Mouse (Mus musculus) layer of hippocampus, adult 8-10 months (tissue): ENCODE measurements at regions not wholly inside any gene's neighbourhood (a gene's known extent, or its start where the extent isn't known, plus 50 kb on each side); places are given as distances from the start of the nearest gene placed in this dataset.
"Not testable (repeated sequence)": the region's sequence is repeated elsewhere in the genome, so short reads cannot be mapped to it uniquely, and the experiment has no call there.

Source experiments
- DNase-seq, 2 experiments: peaks; one replicate each; pipeline ENCODE4 v3.0.0; 2022; ENCODE audit warnings: low spot score in 2 of 2

GRCm38 (mm10) chr12:95385688-95386087 lies 306.3 kb upstream of the Flrt2 start:
- DNase-seq: no peak

- peak; percentile 78 to 82 for DNase-seq
Measured at GRCm38 (mm10) chr12:95388185-95388584, 303.8 kb upstream of the Flrt2 start.

GRCm38 (mm10) chr12:95392821-95393220 lies 299.2 kb upstream of the Flrt2 start:
- DNase-seq: peak; percentile 3

- no peak for DNase-seq
Measured at GRCm38 (mm10) chr12:95394991-95395530, 297.0 kb upstream of the Flrt2 start.

- no peak for DNase-seq
Measured at GRCm38 (mm10) chr12:95420861-95421260, 271.2 kb upstream of the Flrt2 start.

GRCm38 (mm10) chr12:95424739-95425138 lies 267.3 kb upstream of the Flrt2 start:
- DNase-seq: no peak

- no peak for DNase-seq
Measured at GRCm38 (mm10) chr12:95437226-95437625, 254.8 kb upstream of the Flrt2 start.

- DNase-seq: no peak
Measured at GRCm38 (mm10) chr12:95457480-95457879, 234.5 kb upstream of the Flrt2 start.

GRCm38 (mm10) chr12:95466502-95467490 lies 225.2 kb upstream of the Flrt2 start:
- DNase-seq: no peak

- no peak for DNase-seq
Measured at GRCm38 (mm10) chr12:95469897-95470296, 222.1 kb upstream of the Flrt2 start.

- no peak for DNase-seq
Measured at GRCm38 (mm10) chr12:95486502-95486901, 205.5 kb upstream of the Flrt2 start.

- DNase-seq: no peak
Measured at GRCm38 (mm10) chr12:95488371-95488770, 203.7 kb upstream of the Flrt2 start.

- DNase-seq: no peak
Measured at GRCm38 (mm10) chr12:95489374-95489773, 202.7 kb upstream of the Flrt2 start.

- no peak for DNase-seq
Measured at GRCm38 (mm10) chr12:95489848-95490247, 202.2 kb upstream of the Flrt2 start.

GRCm38 (mm10) chr12:95491806-95492436 lies 200.1 kb upstream of the Flrt2 start:
- not testable (repeated sequence) for DNase-seq

GRCm38 (mm10) chr12:95501443-95501842 lies 190.6 kb upstream of the Flrt2 start:
- DNase-seq: no peak

GRCm38 (mm10) chr12:95520008-95520407 lies 172.0 kb upstream of the Flrt2 start:
- no peak for DNase-seq

GRCm38 (mm10) chr12:95522052-95522451 lies 170.0 kb upstream of the Flrt2 start:
- no peak for DNase-seq

GRCm38 (mm10) chr12:95533888-95534639 lies 158.0 kb upstream of the Flrt2 start:
- DNase-seq: no peak

GRCm38 (mm10) chr12:95547301-95547700 lies 144.7 kb upstream of the Flrt2 start:
- DNase-seq: no peak

GRCm38 (mm10) chr12:95553129-95553528 lies 138.9 kb upstream of the Flrt2 start:
- no peak for DNase-seq
